Mouse (Mus musculus): ENCODE results near the gene Sh3gl3. TPM values are rescaled to one million over a fixed set of nuclear protein-coding genes. Genes with fewer than 3 reads are reported as not detected.
"Not testable (repeated sequence)": the region's sequence is repeated elsewhere in the genome, so short reads cannot be mapped to it uniquely, and the experiment has no call there.

Sh3gl3 gene
- polyA plus RNA-seq, 1 experiment from 2014 or later: 0.22 TPM

DNA sequence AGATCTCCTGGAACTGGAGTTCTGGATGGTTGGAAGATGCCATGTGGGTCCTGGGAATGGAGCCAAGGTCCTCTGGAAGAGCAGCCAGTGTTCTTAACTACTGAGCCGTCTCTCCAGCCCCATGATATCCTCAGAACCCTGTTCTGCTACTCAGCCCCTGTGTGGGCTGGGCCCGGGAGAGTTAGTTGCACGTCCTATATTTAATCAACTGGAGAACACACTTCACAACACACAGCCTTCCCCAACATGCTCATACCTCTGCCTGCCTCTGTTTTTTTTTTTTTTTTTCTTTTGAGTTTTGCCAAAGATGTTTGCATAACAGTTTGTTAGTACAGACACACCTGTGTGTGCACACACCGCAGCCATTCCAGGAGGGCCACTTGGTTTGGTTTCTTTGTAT lies 91.7 kb downstream of the Sh3gl3 start:
- Histone ChIP-seq H3K4me1 (replicated peaks) (no peaks in the 10 kb centered on the region), H3K27ac (replicated peaks) (no peak overlapping the region), H3K9ac (no peak overlapping the region), H3K27me3 (no peaks in the 10 kb centered on the region), H3K36me3 (replicated peaks) (no peaks in the 10 kb centered on the region), H3K4me3 (replicated peaks) (no peak overlapping the region), H3K4me2 (no peak overlapping the region), H3K9me3 (replicated peaks) (no peaks in the 10 kb centered on the region)
- 59% methylated on average over 4 of the region's 4 CpGs for WGBS (ENCODE audit: insufficient replicate concordance)
- no peak for ATAC-seq (ENCODE audit: insufficient read depth)

DNA sequence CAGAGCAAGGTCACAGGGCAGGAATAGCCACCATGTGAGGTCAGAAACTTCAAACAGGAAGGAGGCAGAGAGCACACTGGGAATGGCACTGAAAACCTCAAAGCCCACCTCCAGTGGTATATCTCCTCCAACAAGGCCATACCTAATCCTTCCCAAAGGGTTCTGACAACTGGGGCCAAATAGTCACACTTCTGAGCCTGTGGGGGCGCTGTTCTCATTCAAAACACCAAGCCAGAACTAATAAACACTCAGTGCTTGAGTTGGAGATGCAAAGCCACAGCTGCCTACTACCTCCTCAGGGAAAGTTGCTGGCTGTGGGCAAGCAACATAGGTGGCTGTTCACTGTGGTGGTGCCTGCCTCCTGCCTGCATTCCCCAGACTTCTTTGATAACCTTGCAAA lies 96.3 kb downstream of the Sh3gl3 start:
- Histone ChIP-seq H3K4me2 (no peak overlapping the region), H3K4me1 (replicated peaks) (no peaks in the 10 kb centered on the region), H3K36me3 (replicated peaks) (no peaks in the 10 kb centered on the region), H3K4me3 (replicated peaks) (no peak overlapping the region), H3K9me3 (replicated peaks) (no peaks in the 10 kb centered on the region), H3K27me3 (no peaks in the 10 kb centered on the region), H3K27ac (replicated peaks) (no peak overlapping the region), H3K9ac (no peak overlapping the region)
- 10% methylated on average over 1 of the region's 1 CpGs for WGBS (ENCODE audit: insufficient replicate concordance)
- ATAC-seq (ENCODE audit: insufficient read depth): no peak

GRCm38 (mm10) chr7:82271742-82272141 lies 98.1 kb downstream of the Sh3gl3 start:
- Histone ChIP-seq H3K4me1 (replicated peaks) (no peaks in the 10 kb centered on the region), H3K4me2 (no peak overlapping the region), H3K9me3 (replicated peaks) (no peaks in the 10 kb centered on the region), H3K4me3 (replicated peaks) (no peak overlapping the region), H3K27me3 (no peaks in the 10 kb centered on the region), H3K36me3 (replicated peaks) (no peaks in the 10 kb centered on the region), H3K9ac (no peak overlapping the region), H3K27ac (replicated peaks) (no peak overlapping the region)
- WGBS (ENCODE audit: insufficient replicate concordance): 60% methylated on average over 5 of the region's 5 CpGs
- no peak for ATAC-seq (ENCODE audit: insufficient read depth)

GRCm38 (mm10) chr7:82272875-82273274 lies 99.2 kb downstream of the Sh3gl3 start:
- not testable (repeated sequence) for H3K9me3 ChIP-seq (replicated peaks); H3K4me3 ChIP-seq (replicated peaks); H3K4me1 ChIP-seq (replicated peaks); H3K36me3 ChIP-seq (replicated peaks); H3K9ac ChIP-seq; ATAC-seq (ENCODE audit: insufficient read depth); H3K27me3 ChIP-seq; H3K4me2 ChIP-seq; H3K27ac ChIP-seq (replicated peaks)
- WGBS (ENCODE audit: insufficient replicate concordance): 22% methylated on average over 5 of the region's 5 CpGs

DNA sequence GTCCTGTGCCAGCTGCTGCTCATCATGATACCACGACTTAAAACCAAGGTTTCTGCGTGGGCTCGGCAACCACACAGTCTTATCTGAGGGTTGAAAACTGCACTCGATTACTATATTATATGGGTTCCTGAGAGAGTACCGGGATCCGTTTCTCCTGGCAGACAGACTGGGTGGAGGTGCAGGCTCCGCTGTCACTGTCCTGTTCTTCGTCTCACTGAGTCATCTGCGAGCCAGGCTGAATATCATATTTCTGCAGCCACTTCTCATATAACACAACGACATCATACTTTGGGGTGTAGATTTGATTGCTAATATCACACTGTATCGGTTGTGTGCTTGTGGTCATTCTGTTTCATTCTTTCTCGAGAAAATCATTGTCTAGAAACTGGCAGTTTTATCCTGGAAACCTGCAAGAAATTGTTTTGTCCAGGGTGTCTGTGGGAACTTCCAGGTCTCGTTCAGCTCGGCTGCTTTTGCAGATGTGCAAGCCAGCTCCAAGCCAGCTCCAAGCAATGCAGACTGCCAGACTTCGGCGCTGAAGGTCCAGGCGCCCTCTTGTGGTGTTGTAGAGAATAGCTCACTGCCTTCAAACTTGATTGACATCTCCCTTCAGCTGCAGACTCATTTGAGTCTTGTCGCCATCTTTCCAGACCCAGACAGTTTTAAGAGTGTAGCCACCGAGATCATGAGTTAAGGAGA lies 100.5 kb downstream of the Sh3gl3 start:
- H3K9me3 ChIP-seq (replicated peaks): no peaks in the 10 kb centered on the region
- WGBS (ENCODE audit: insufficient replicate concordance): 42% methylated on average over 19 of the region's 19 CpGs
- no peak for ATAC-seq (ENCODE audit: insufficient read depth)
- H3K27me3 ChIP-seq: no peaks in the 10 kb centered on the region
- H3K4me2 ChIP-seq: no peak overlapping the region
- H3K9ac ChIP-seq: no peak overlapping the region
- H3K27ac ChIP-seq (replicated peaks): no peak overlapping the region
- no peaks in the 10 kb centered on the region for H3K4me1 ChIP-seq (replicated peaks)
- no peaks in the 10 kb centered on the region for H3K36me3 ChIP-seq (replicated peaks)
- no peak overlapping the region for H3K4me3 ChIP-seq (replicated peaks)

- Histone ChIP-seq H3K4me2 (no peak overlapping the region), H3K36me3 (replicated peaks) (no peaks in the 10 kb centered on the region), H3K4me1 (replicated peaks) (no peaks in the 10 kb centered on the region), H3K4me3 (replicated peaks) (no peak overlapping the region), H3K27ac (replicated peaks) (no peak overlapping the region), H3K9ac (no peak overlapping the region), H3K27me3 (no peaks in the 10 kb centered on the region), H3K9me3 (replicated peaks) (no peaks in the 10 kb centered on the region)
- WGBS (ENCODE audit: insufficient replicate concordance): 73% methylated on average over 5 of the region's 5 CpGs
- no peak for ATAC-seq (ENCODE audit: insufficient read depth)
Observed at GRCm38 (mm10) chr7:82274975-82275374, 101.3 kb downstream of the Sh3gl3 start.

GRCm38 (mm10) chr7:82275529-82276204 lies 102.0 kb downstream of the Sh3gl3 start:
- Histone ChIP-seq H3K4me3 (replicated peaks) (no peak overlapping the region), H3K27ac (replicated peaks) (no peak overlapping the region), H3K4me1 (replicated peaks) (no peaks in the 10 kb centered on the region), H3K36me3 (replicated peaks) (no peaks in the 10 kb centered on the region), H3K4me2 (no peak overlapping the region), H3K9me3 (replicated peaks) (no peaks in the 10 kb centered on the region), H3K9ac (no peak overlapping the region), H3K27me3 (no peaks in the 10 kb centered on the region)
- no peak for ATAC-seq (ENCODE audit: insufficient read depth)
- 56% methylated on average over 18 of the region's 18 CpGs for WGBS (ENCODE audit: insufficient replicate concordance)

DNA sequence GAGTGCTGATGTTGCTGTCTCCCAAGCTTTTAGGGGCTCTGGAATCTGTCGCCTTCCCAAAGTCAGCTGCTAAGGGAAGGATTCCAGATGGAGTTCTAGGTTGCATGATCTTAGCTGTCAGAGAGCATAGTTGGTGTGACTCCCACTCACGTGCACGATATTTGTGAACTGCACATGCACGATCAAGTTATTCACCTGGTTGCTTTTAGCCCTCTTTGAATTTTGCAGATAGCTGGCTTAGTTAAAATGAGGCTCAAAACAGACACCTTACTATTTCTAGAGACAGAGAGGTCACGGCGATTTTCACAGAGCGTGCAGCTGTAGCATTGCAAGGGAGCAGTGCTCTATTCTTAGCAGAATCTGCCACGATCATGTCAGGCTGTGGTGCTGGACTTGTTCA lies 108.4 kb downstream of the Sh3gl3 start:
- H3K9me3 ChIP-seq (replicated peaks): no peaks in the 10 kb centered on the region
- H3K27ac ChIP-seq (replicated peaks): no peak overlapping the region
- no peak overlapping the region for H3K9ac ChIP-seq
- 73% methylated on average over 8 of the region's 8 CpGs for WGBS (ENCODE audit: insufficient replicate concordance)
- no peak for ATAC-seq (ENCODE audit: insufficient read depth)
- no peaks in the 10 kb centered on the region for H3K4me1 ChIP-seq (replicated peaks)
- no peak overlapping the region for H3K4me2 ChIP-seq
- no peaks in the 10 kb centered on the region for H3K27me3 ChIP-seq
- H3K4me3 ChIP-seq (replicated peaks): no peak overlapping the region
- H3K36me3 ChIP-seq (replicated peaks): no peaks in the 10 kb centered on the region

DNA sequence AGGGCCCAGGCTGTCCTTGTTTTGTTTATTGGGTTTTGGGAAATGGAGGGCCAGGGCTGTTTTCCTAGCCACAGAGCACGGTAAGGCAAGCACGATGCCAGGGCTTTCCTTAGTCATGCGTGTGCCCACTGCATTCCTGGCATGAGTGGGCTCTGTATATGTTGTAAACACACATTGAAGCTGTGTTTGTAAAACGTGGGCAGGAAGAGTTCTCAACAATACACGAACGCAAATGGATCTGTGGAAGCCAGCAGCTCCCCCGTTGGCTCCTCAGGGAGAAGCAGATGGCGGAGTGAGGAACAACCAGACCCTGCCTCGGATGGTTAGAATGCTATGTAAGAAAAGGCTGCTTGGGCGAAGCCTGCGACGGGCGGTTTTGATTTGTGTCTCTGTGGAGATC lies 108.8 kb downstream of the Sh3gl3 start:
- Histone ChIP-seq H3K27ac (replicated peaks) (no peak overlapping the region), H3K36me3 (replicated peaks) (no peaks in the 10 kb centered on the region), H3K4me3 (replicated peaks) (no peak overlapping the region), H3K9ac (no peak overlapping the region), H3K9me3 (replicated peaks) (no peaks in the 10 kb centered on the region), H3K4me2 (no peak overlapping the region), H3K4me1 (replicated peaks) (no peaks in the 10 kb centered on the region), H3K27me3 (no peaks in the 10 kb centered on the region)
- WGBS (ENCODE audit: insufficient replicate concordance): 64% methylated on average over 13 of the region's 13 CpGs
- ATAC-seq (ENCODE audit: insufficient read depth): no peak

DNA sequence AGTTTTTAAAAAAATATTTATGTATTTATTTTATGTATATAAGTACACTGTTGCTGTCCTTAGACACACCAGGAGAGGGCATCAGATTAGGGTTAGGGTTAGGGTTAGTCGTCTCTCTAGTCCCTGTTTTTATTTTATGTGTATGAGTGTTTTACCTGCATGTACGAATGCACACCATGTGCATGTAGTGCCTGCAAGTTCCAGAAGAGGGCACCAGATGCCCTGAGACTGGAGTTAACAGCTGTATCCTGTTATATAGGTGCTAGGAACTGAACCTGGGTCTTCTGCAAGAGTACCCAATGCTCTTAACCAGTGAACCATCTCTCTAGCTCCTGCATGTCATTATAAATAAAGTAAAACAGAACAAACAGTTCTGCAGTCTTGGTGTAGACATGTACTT lies 113.6 kb downstream of the Sh3gl3 start:
- H3K9ac ChIP-seq: no peak overlapping the region
- H3K4me1 ChIP-seq (replicated peaks): no peaks in the 10 kb centered on the region
- H3K4me2 ChIP-seq: no peak overlapping the region
- ATAC-seq (ENCODE audit: insufficient read depth): no peak
- H3K27me3 ChIP-seq: no peaks in the 10 kb centered on the region
- no peak overlapping the region for H3K27ac ChIP-seq (replicated peaks)
- H3K9me3 ChIP-seq (replicated peaks): no peaks in the 10 kb centered on the region
- 53% methylated on average over 2 of the region's 2 CpGs for WGBS (ENCODE audit: insufficient replicate concordance)
- no peak overlapping the region for H3K4me3 ChIP-seq (replicated peaks)
- no peaks in the 10 kb centered on the region for H3K36me3 ChIP-seq (replicated peaks)

DNA sequence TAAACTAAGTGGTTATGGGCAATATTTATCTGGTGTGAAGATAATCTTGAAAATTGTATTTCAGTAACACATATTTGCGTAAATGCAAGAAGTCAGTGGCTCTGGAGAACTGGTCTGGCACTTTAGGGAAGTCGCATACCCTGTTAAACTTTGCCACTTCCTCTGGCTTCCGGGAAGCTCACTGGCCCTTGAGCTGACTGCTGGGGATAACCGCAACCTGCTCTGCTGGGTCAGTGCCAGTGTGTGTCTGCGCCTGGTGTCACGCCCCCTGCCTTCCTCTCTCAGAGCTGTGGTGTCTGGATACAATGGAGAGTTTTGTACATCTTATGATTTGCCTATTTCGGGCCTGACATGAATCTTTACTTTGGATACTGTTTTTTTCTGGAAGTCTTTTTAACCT lies 119.8 kb downstream of the Sh3gl3 start:
- no peak for ATAC-seq (ENCODE audit: insufficient read depth)
- no peaks in the 10 kb centered on the region for H3K36me3 ChIP-seq (replicated peaks)
- H3K9me3 ChIP-seq (replicated peaks): no peaks in the 10 kb centered on the region
- 27% methylated on average over 7 of the region's 7 CpGs for WGBS (ENCODE audit: insufficient replicate concordance)
- H3K4me1 ChIP-seq (replicated peaks): no peaks in the 10 kb centered on the region
- no peak overlapping the region for H3K9ac ChIP-seq
- H3K27ac ChIP-seq (replicated peaks): no peak overlapping the region
- no peak overlapping the region for H3K4me3 ChIP-seq (replicated peaks)
- no peaks in the 10 kb centered on the region for H3K27me3 ChIP-seq
- no peak overlapping the region for H3K4me2 ChIP-seq

- 62% methylated on average over 10 of the region's 10 CpGs for WGBS (ENCODE audit: insufficient replicate concordance)
- H3K27ac ChIP-seq (replicated peaks): no peak overlapping the region
Observed at GRCm38 (mm10) chr7:82294083-82294482, 120.4 kb downstream of the Sh3gl3 start.

More at GRCm38 (mm10) chr7:82294083-82294482, 120.4 kb downstream of the Sh3gl3 start:
- Histone ChIP-seq H3K27me3 (no peaks in the 10 kb centered on the region), H3K9me3 (replicated peaks) (no peaks in the 10 kb centered on the region), H3K36me3 (replicated peaks) (no peaks in the 10 kb centered on the region), H3K4me2 (no peak overlapping the region), H3K4me1 (replicated peaks) (no peaks in the 10 kb centered on the region), H3K9ac (no peak overlapping the region), H3K4me3 (replicated peaks) (no peak overlapping the region)
- ATAC-seq (ENCODE audit: insufficient read depth): no peak
